Mouse (Mus musculus): ENCODE data around the gene Cnfn.

DNA sequence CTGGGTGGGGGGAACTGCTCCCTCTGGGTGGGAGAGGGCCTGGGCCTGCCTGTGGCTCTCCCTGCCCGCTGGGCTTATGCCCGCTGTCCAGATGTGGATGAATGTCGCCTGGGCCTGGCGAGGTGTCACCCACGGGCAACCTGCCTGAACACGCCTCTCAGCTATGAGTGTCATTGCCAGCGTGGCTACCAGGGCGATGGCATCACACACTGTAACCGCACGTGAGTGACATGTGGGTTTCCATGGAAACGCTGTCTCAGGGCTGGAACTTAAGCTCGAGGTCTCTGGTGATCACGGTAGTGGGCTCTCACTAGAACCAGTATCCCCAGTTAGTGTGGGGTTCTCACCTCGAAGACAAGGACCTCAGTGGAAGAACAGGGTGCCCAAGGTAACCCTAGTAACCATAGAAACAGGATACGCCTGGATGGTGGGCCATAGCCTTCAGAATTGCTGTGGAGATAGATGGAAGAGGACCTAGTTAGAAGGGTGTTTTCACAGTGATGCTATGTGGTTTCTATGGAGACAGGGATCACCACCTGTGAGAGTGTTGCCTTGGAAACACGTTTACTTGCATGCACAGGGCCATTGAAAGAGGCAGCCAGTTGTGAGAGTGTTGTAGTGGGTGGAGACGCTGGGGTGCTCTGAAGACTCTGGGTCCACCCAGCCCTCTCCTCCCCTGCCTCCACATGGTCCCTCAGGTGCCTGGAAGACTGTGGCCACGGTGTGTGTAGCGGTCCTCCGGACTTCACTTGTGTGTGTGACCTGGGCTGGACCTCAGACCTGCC is 28.3 kb downstream of the Cnfn start:
- TF ChIP-seq CTCF (IDR thresholded peaks at IDR 0.05) (no peak), EP300 (IDR thresholded peaks at IDR 0.05) (no peak)

Data from lung, postnatal 0 days (tissue).